ENCODE assay signal across 1 mouse cellular context in genomic region chr16:18250231-18250630, GRCm38 (mm10).
TF ChIP-seq lines count a peak whose summit lies in the region.

No protein-coding gene starts in this region.

TF ChIP-seq in CH12.LX, 34 proteins besides CTCF, POLR2A, EP300 and RAD21:
- no peak; the same call in 1 of the 2 replicates for TF ChIP-seq USF2 (conservative IDR thresholded peaks at IDR 0.05; ENCODE audit: low read depth, low read length)
- peak; percentile 73 for TF ChIP-seq POLR2AphosphoS2 (IDR thresholded peaks at IDR 0.05; ENCODE audit: low read depth, low read length)
